Mouse (Mus musculus) right cerebral cortex, adult 2 months (tissue): Measurements from ENCODE around the gene Glyat.
A peak's percentile ranks its signal among the peaks of the same experiment; 100 is the strongest.
"Not testable (repeated sequence)": the region's sequence is repeated elsewhere in the genome, so short reads cannot be mapped to it uniquely, and the experiment has no call there.

Experiments
- DNase-seq, 2 experiments: peaks; one replicate each; pipeline ENCODE4 v3.0.0; 2021 to 2022; ENCODE audit warnings: low spot score in 2 of 2

Gene Glyat

GRCm38 (mm10) chr19:12633176-12633575 lies at the start of gene Glyat:
Glyat (plus strand) TSS chr19:12633308.
- no peak for DNase-seq

- DNase-seq: no peak
These were observed 47.8 kb upstream of the Glyat start for GRCm38 (mm10) chr19:12585310-12585709.

GRCm38 (mm10) chr19:12591908-12592307 lies 41.2 kb upstream of the Glyat start:
- DNase-seq: peak; percentile 76 to 84

DNA sequence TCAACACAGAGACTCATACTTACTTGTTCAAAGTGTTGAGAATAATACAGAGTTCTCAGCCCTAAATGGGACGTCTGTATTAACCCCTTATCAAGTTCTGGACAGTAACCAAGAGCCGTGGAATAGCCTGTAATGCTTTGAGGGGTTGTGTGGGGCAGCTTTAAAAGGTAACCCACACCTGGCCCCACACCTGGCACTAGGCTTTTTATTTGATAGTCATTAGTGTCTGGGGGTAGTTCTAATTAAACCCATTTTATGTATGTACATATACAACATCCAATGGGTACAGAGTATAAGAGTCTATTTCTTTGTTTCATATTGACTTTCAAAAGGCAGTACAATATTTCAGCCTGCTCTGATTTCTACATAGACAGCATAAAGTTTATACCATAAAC lies 38.0 kb upstream of the Glyat start:
- DNase-seq: no peak

DNA sequence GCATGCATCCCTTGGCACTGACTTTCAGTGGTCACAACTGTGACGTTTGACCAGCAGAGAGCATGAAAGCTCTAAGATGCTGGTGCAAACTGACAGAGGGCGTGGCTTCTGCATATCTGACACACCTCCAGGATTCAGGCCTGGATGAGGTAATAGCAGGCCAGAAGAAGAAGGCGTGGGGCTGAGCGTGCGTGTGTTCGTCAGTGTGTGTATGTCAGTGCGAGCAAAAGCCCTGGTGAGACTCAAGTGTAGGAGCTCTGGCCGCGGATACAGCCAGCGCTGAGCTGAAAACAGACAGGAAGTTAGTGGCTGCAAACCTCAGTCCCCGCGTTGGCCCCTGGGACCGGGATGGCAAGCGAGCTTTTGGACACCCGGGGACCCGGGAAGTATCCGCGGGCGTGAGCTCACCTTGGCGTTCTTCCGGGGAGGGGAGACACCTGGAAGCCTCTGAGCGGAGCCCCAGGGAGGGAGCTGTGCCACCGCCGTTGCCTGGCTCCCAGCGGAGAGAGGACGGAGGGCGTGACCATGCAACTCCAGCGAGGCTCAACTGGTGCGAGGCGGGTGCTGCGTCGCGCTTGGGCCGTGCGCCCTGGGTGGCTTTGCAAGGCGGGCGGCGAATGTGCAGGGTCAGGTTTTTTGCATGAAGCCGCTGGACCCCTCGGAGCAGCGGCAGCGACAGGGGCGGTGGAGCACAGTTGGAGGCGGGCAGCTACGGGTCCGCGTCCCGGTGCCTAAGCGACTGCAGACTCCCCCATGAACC lies 37.4 kb upstream of the Glyat start:
- DNase-seq: peak; percentile 51 to 57

- DNase-seq: peak; percentile 32 to 46
These were observed 36.6 kb upstream of the Glyat start for GRCm38 (mm10) chr19:12596290-12597072.

DNA sequence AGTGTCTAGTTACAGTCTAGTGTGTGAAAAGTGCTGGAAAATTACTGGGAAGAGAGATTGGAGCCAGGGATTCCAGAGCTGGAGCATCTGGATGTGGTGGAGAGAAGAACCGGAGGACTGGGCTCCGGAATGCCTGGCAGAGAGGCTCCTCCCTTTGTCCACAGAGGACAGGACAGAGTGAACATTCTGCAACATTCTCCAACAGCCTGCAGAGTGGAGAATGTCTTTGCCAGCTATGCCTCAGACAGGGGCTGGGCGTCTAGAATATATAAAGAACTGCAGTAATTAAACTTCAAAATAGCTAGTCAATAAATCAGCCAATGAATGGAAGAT lies 36.1 kb upstream of the Glyat start:
- peak; percentile 8 to 16 for DNase-seq

DNA sequence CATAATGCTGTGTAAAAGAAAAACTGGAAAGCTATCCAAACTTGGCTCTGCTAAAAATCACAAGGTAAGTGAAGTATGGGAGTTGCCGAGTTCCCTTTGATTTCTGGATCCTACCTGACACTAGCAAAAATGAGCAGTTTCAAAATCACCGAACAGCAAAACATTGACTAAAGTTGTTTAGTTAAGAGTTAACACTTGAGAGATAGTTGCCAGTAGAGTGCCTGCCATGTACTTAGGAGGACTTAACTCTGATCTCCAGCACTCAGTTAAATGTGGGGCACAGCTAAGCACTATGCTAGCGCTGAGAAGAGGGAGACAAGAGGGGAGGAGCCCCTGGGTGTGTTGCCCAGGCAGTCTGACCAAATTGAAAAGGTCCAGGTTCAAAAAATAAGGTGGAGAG lies 34.4 kb upstream of the Glyat start:
- no peak for DNase-seq

DNA sequence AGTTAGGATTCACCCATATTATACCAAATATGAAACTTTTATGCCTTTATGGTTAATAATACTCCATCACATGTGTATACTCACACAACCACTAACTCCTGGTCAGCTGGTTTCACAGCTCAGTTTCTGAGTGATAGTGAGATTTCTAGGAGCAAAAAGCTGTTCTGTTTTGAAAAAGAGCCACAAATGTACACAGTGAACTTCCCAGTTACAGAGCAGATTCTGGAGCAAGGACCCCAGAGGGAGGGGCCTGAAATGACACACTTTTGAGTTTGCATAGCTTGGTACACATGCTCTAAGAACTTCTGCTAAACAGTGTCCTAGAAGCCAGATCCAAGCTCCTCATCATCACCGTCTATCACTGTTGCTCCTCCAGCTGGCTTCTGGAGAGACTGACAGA lies 33.4 kb upstream of the Glyat start, which contains the start of gene Gm4952:
Gm4952 (plus strand) TSS at position 301 of the 400 bp plus-strand sequence.
- no peak for DNase-seq

DNA sequence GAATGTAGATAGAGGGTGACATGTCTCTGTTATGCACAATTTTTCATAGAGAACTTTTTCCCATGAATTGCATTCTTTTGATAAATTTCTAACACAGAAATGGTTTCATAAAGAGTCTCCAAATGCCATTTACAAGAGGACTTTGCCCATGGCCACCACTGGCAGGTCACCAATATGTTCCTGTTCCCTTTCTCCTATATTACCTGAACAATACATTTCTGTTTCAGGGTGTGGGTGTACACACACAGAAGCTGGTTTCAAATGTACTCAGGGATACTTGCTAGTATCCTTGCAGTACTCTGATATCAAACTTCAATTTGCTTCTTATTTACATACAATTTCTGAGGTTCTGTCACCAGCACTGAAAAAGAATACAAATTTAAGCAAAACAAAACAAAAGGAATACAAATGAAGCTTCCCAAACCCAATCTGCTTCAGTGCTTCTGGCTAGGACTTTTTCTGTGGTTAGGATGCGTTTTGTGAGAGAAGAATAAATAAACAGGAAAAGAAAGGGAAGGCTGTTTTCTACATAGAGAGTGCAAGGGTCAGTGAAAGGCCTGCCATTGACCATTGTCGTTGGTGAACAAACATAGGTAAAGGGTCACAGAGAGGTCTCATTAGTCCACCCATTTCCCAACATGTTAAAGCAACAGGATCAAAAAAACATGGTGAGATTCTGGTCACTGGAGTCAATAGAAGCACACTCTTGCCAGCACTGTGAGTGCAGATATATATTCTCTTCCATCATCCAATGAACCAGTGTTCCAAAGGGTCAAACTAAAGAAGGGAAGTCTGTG lies 32.2 kb upstream of the Glyat start:
- DNase-seq: no peak

DNA sequence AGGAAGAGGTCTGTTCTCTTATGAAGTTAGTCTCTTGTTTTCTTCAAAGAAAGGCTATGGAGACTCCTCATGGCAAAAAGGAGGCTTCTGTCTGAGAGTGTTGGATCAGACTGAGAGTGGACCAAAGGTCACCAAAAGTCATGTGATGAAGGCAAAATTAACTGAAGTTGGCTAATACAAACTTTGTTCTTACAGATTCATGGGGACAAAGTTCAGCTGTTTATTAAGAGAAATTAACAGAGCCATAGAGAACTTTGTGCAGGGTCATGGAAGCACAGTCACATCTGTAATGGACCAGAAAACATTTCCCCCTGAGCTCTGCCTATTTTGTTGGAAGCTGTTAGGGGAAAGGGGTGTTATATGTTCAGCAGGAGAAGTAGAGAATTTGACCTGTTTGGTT lies 24.8 kb upstream of the Glyat start:
- DNase-seq: no peak

- no peak for DNase-seq
These were observed 19.5 kb upstream of the Glyat start for GRCm38 (mm10) chr19:12613646-12614045.

GRCm38 (mm10) chr19:12634259-12634658 lies 1.2 kb downstream of the Glyat start:
- no peak for DNase-seq

DNA sequence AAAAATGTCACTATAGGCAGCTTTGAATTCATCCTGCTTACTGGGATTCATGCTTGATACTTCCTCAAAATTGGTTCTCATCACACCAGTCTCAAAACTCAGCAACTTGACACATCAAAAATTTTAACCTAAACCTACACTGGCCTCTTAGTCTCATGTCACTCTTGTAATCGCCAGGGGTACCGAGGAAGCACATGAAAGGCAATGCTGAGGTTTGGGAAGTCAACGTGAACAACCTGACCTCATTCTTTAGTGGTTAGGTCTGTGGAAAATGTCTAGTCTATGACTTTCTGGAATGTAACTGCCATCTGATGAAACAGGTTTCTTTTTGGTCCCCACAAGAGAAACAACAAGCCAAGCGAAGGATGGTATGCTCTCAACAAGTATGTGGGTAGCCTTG lies 1.9 kb downstream of the Glyat start:
- DNase-seq: no peak

- no peak for DNase-seq
These were observed 3.8 kb downstream of the Glyat start for GRCm38 (mm10) chr19:12636863-12637262.

DNA sequence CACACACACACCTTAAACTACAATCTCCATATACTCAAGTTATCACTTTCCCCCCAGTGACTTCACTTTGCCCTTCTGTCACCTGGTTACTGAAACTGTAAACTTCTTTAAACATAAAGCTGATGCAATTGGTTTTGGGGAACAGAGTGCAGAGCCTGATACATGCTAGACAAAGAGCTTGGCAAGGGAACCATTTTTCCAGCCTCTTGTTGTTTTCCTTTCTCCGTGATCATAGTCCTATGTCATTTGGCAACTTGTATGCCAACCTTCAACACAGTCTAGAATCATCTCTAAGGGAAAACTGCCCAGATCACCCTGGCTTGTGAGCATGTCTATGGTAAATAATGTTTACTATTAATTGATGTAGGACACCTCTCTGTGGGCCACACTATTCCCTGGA lies 4.9 kb downstream of the Glyat start:
- no peak for DNase-seq

DNA sequence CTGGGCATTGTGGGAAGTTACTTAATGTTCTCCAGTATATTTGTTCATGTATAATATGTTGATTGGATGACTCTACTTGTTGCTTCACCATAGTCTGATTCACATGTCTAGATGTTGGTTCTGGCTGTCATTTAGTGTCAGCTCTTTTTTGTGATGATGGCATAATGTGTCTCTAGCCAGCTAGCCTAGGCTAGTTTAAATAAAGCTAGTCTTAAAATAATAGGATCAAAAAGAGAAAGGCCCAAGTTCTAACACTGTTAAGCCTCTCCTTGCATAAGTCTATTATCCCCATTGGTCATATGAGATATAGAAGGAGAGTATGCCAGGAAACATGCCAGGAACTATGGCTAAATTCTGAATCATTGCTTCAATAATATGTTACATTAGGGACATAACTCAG lies 16.4 kb downstream of the Glyat start:
- DNase-seq: no peak

DNA sequence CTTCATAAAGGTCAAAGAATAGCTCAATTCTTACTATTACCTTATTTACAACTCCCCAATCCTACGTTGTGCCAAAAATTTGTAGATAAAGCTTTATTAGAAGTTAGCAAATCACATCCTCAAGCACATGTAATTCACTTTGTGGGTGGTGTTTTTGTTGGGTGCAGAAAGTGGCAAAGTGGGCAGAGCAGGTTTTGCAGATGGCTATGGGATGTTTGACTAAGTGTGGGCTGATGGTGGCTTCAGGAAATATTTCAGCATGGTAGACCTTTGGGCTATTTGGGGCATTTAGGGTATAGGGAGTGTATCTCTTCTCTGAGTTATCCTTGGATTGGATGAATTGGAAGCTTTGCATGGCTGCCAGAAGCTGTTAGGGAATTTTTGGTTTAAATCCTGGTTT lies 33.0 kb downstream of the Glyat start:
- DNase-seq: no peak

GRCm38 (mm10) chr19:12668601-12669000 lies 35.5 kb downstream of the Glyat start:
- not testable (repeated sequence) for DNase-seq

DNA sequence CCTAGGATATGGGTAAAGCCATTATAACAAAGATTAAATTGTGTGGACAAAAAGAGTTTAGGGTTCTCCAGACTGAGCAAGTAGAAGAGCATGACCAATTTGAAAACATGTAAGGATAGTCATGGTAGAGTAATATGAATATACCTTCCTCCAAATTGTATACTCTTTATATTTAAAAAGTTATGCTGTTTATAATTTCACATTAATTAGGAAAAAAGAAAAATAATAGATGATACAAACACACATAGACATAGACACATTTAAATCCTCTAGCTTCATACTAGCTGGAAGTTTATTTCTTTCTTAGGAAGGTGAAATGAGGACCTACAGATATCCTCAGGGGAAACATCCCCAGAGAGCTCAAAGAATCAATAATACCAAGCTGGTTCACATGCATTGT lies 37.0 kb downstream of the Glyat start, which contains the start of gene Olfr1442:
Olfr1442 (plus strand) TSS at position 301 of the 400 bp plus-strand sequence.
- DNase-seq: no peak

DNA sequence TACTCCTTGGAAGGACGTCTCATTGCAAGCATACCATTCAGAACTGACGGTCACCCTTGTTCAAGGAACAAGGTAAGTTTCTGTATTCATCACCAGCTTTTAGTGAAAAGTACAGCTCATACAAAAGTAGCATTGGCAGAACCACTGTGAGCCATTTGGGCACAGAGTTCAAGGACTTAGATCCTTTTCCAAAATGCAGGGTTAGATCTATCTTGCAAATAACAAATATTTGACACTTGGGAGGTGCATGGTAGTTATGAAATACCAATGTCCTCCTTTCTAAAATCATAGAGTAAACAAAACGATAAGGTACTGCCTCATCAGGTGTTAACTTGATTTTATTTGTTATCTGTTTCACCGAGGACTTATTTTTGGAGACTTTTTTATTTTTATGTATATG lies 37.9 kb downstream of the Glyat start:
- no peak for DNase-seq

GRCm38 (mm10) chr19:12677812-12678211 lies 44.7 kb downstream of the Glyat start, which contains the start of gene Olfr1443:
Olfr1443 (plus strand) TSS chr19:12678112.
- no peak for DNase-seq
